Mouse (Mus musculus) lung, postnatal 36 days (tissue): ENCODE measurements around the gene Tesk2.

Source experiments
- DNase-seq: peaks from one replicate; pipeline ENCODE4 v3.0.0; 2022; ENCODE audit warnings: mixed read lengths

Tesk2 gene

GRCm38 (mm10) chr4:116721098-116721628 lies 415 bp downstream of the Tesk2 start:
- no peak for DNase-seq

GRCm38 (mm10) chr4:116722230-116722629 lies 1.5 kb downstream of the Tesk2 start:
- DNase-seq: no peak

- no peak for DNase-seq
These were observed 4.7 kb downstream of the Tesk2 start for GRCm38 (mm10) chr4:116725444-116725843.

- DNase-seq: no peak
These were observed 6.7 kb downstream of the Tesk2 start for GRCm38 (mm10) chr4:116727401-116727800.

GRCm38 (mm10) chr4:116729532-116729931 lies 8.8 kb downstream of the Tesk2 start:
- DNase-seq: no peak

- no peak for DNase-seq
These were observed 10.3 kb downstream of the Tesk2 start for GRCm38 (mm10) chr4:116731077-116731476.

GRCm38 (mm10) chr4:116732355-116732754 lies 11.6 kb downstream of the Tesk2 start:
- DNase-seq: no peak

- no peak for DNase-seq
These were observed 14.2 kb downstream of the Tesk2 start for GRCm38 (mm10) chr4:116734996-116735395.

- DNase-seq: no peak
These were observed 18.4 kb downstream of the Tesk2 start for GRCm38 (mm10) chr4:116738972-116739751.

GRCm38 (mm10) chr4:116749750-116750149 lies 29.0 kb downstream of the Tesk2 start:
- no peak for DNase-seq

- no peak for DNase-seq
These were observed 41.2 kb downstream of the Tesk2 start for GRCm38 (mm10) chr4:116761914-116762313.

GRCm38 (mm10) chr4:116764001-116764400 lies 43.3 kb downstream of the Tesk2 start:
- DNase-seq: no peak

GRCm38 (mm10) chr4:116768510-116768909 lies 47.8 kb downstream of the Tesk2 start:
- no peak for DNase-seq

- DNase-seq: peak; percentile 22
These were observed 48.3 kb downstream of the Tesk2 start for GRCm38 (mm10) chr4:116769060-116769459.

GRCm38 (mm10) chr4:116776391-116776790 lies 55.6 kb downstream of the Tesk2 start:
- DNase-seq: no peak

GRCm38 (mm10) chr4:116777079-116777478 lies 56.3 kb downstream of the Tesk2 start:
- no peak for DNase-seq

GRCm38 (mm10) chr4:116780541-116780940 lies 59.8 kb downstream of the Tesk2 start:
- DNase-seq: no peak

- no peak for DNase-seq
These were observed 60.6 kb downstream of the Tesk2 start for GRCm38 (mm10) chr4:116781366-116781765.

GRCm38 (mm10) chr4:116782171-116782570 lies 61.4 kb downstream of the Tesk2 start:
- DNase-seq: no peak

- no peak for DNase-seq
These were observed 65.8 kb downstream of the Tesk2 start for GRCm38 (mm10) chr4:116786587-116786986.

- DNase-seq: peak; percentile 40
These were observed 67.4 kb downstream of the Tesk2 start for GRCm38 (mm10) chr4:116787985-116788760.

GRCm38 (mm10) chr4:116788956-116789355 lies 68.2 kb downstream of the Tesk2 start:
- DNase-seq: peak; percentile 97

GRCm38 (mm10) chr4:116792453-116792852 lies 71.7 kb downstream of the Tesk2 start:
- no peak for DNase-seq

- no peak for DNase-seq
These were observed 73.5 kb downstream of the Tesk2 start for GRCm38 (mm10) chr4:116794273-116794672.
